Mouse (Mus musculus) c-Kit-positive CD71-negative TER-119-negative erythroid progenitor cells, embryonic 14.5 days (primary cell): ENCODE results near the gene Traf3ip2.

Experiments
- DNase-seq: peaks from one replicate; pipeline ENCODE4 v3.0.0-alpha.2; 2013; ENCODE audit warnings: low read depth

Gene Traf3ip2

GRCm38 (mm10) chr10:39681014-39681413, 68.3 kb downstream of the Traf3ip2 start:
- no peak for DNase-seq

GRCm38 (mm10) chr10:39682556-39682955, 69.8 kb downstream of the Traf3ip2 start:
- DNase-seq: no peak

GRCm38 (mm10) chr10:39683481-39683880, 70.7 kb downstream of the Traf3ip2 start:
- no peak for DNase-seq

DNA sequence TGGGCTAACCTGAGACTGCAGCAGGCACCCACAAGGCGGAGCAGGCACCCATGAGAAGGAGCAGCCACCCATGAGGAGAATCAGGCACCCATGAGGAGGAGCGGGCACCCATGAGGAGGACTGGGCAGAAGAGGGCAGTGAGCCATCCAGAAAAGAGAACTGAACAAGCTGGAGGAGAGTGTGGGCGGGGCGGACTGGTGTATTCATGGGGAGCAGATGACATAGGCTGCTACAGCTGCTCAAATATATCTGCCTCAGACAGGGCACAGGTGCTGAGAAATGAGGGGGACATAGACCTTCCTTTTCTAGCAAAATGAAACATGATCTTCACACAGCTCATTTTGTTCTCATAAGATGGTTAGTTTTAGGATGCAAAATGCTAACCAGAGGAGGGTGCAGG, 74.1 kb downstream of the Traf3ip2 start:
- DNase-seq: no peak

- no peak for DNase-seq
These were observed 75.1 kb downstream of the Traf3ip2 start for GRCm38 (mm10) chr10:39687851-39688250.

DNA sequence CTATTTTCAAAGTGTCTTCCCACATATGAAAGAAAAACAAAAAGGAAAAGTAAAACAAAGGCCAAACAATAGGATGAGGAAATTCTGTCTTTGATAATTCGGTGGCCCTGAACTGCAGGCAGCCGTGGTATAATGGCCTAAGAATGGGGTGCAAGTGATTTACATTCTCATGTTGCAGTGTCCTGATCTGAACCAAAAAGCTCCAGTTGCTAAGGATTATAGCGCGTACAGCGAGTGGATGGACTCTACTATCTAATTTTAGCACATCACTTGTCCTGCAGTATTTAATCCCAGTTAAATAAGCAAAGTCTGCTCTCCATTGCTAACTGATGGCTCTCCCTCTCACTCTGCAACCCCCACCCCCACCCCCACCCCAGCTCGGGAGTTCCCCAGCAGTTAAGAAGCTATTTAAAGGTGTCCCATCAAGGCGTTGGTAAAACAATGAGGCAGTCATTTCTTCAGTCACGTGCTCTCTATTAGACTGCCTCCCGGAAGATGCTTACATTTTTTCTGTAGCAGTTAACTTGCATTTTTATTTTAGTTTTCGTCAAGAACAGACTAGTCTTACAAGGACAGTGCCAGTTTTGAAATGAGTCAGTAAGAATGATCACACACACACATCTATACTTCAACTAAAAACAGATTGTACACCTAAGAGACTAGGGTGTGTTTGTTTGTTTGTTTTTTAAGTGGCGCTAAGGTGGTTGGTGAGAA, 78.8 kb downstream of the Traf3ip2 start:
- no peak for DNase-seq

DNA sequence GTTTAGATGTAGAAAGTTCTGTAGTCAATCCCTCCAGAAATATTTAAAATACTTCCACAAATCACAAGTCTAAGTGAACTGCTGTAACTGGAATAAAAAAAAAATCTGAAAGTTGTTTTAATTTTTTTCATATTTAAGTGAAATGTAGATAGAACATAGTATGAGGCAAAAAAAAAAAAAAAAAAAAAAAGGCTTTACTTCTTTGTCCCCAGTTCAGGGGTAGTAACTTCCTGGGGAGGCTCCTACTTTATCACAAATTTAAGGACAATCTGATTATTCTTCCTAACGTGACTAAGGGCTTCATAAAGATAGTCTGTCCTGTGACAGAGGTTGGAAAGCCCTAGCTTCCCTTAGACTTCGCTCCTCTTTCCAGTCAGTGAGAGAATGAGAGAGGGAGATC, 79.4 kb downstream of the Traf3ip2 start:
- no peak for DNase-seq
